Mouse (Mus musculus): ENCODE measurements around the gene Ric8b. TPM values are rescaled to one million over a fixed set of nuclear protein-coding genes. Genes with fewer than 3 reads are reported as not detected.

The Ric8b gene
- 45.2 and 46.4 TPM in 2 replicates for polyA plus RNA-seq (2012; rRNA removed)

GRCm38 (mm10) chr10:84916810-84917730 is at the start of gene Ric8b:
Gene Ric8b (plus strand): TSS chr10:84917616.

Other genes with a start within 250 kb of the Ric8b start
- 10.0 and 12.0 TPM in 2 replicates for gene Rfx4, start 161.6 kb upstream of the Ric8b start, polyA plus RNA-seq (2012; rRNA removed)
- gene Fhl4, start 184.9 kb downstream of the Ric8b start, polyA plus RNA-seq (2012; rRNA removed): 1.2 and 1.7 TPM in 2 replicates
- gene Tmem263, start 185.0 kb downstream of the Ric8b start, polyA plus RNA-seq (2012; rRNA removed): 17.1 and 17.3 TPM in 2 replicates
- 19.1 and 21.3 TPM in 2 replicates for gene Mterf2, start 210.4 kb downstream of the Ric8b start, polyA plus RNA-seq (2012; rRNA removed)